Mouse (Mus musculus) lung, embryonic 14.5 days (tissue): ENCODE measurements around the gene Zc3h12d. TPM values are rescaled to one million over a fixed set of nuclear protein-coding genes. Genes with fewer than 3 reads are reported as not detected.

ENCODE experiments used
- ATAC-seq: fragments of 200-750 bp; cut with Nextera tagmentation; 2 replicates; pipeline ENCODE4 v1.8.0; 2017; ENCODE audit warnings: mild to moderate bottlenecking, moderate TSS enrichment, moderate library complexity; ENCODE audit not compliant: insufficient read depth
- DNase-seq: peaks from one replicate; pipeline ENCODE4 v3.0.0-alpha.2; 2015
- H3K27ac ChIP-seq: fragments of 300-500 bp; sonication (generic); 2 replicates; pipeline ENCODE4 v1.5.1; 2014; ENCODE audit warnings: low read depth, mild to moderate bottlenecking, moderate library complexity
- H3K27me3 ChIP-seq: fragments of 300-500 bp; sonication (generic); 2 replicates; pipeline ENCODE4 v1.6.1; 2014; ENCODE audit warnings: low read length, control low read depth; ENCODE audit not compliant: insufficient read depth
- H3K36me3 ChIP-seq: fragments of 300-500 bp; sonication (generic); 2 replicates; pipeline ENCODE4 v1.6.1; 2014; ENCODE audit warnings: control low read depth; ENCODE audit not compliant: insufficient read depth
- H3K4me1 ChIP-seq: fragments of 300-500 bp; sonication (generic); 2 replicates; pipeline ENCODE4 v1.6.1; 2014; ENCODE audit warnings: antibody characterized with exemption, control low read depth; ENCODE audit not compliant: insufficient read depth
- H3K4me2 ChIP-seq: fragments of 300-500 bp; sonication (generic); 2 replicates; pipeline ENCODE4 v1.6.1; 2014; ENCODE audit warnings: mild to moderate bottlenecking
- H3K4me3 ChIP-seq: fragments of 300-500 bp; sonication (generic); 2 replicates; pipeline ENCODE4 v1.5.1; 2014; ENCODE audit warnings: low read depth, low read length
- H3K9ac ChIP-seq: fragments of 300-500 bp; sonication (generic); 2 replicates; pipeline ENCODE4 v1.6.1; 2014
- H3K9me3 ChIP-seq: fragments of 300-500 bp; sonication (generic); 2 replicates; pipeline ENCODE4 v1.6.1; 2016; ENCODE audit warnings: low read depth, low read length, control low read depth
- CTCF ChIP-seq: IDR thresholded peaks from 2 replicates; pipeline ENCODE4 v1.5.1; 2016; ENCODE audit warnings: antibody characterized with exemption, low read depth
- WGBS: fragments of 180-500 bp; shearing (Covaris S2); extraction: QIAGEN DNeasy Blood & Tissue Kit; methylation state at CpG from one replicate; pipeline ENCODE4 v1.1.7; 2014; 5-methylcytosine and 5-hydroxymethylcytosine counted together
- polyA plus RNA-seq: library from polyadenylated mRNA; unstranded; fragments of >200 nt; fragmentation: Nextera tagmentation; extraction: Ambion mirVana; gene quantifications from 2 replicates; pipeline ENCODE4 v1.2.1, GENCODE M21; 2014

Gene Zc3h12d
- polyA plus RNA-seq, 1 experiment from 2014 or later = 0.18 TPM

- WGBS = 88% methylated on average over 4 of the region's 4 CpGs
- H3K4me3 ChIP-seq = no peak overlapping the region
- H3K4me1 ChIP-seq = no peaks in the 10 kb centered on the region
- DNase-seq (no peak), ATAC-seq (no peak)
- H3K27ac ChIP-seq = no peak overlapping the region
- no peak overlapping the region for H3K4me2 ChIP-seq
- no peaks in the 10 kb centered on the region for H3K27me3 ChIP-seq
- TF ChIP-seq CTCF = no peak
- H3K36me3 ChIP-seq = peaks cover 26% of the 10 kb centered on the region; the same call in 1 of the 2 replicates
- no peak overlapping the region for H3K9ac ChIP-seq
- H3K9me3 ChIP-seq = no peaks in the 10 kb centered on the region
Measured at GRCm38 (mm10) chr10:7825281-7825665, 7.0 kb upstream of the Zc3h12d start.

- ATAC-seq (no peak), DNase-seq (no peak)
- no peaks in the 10 kb centered on the region for H3K27me3 ChIP-seq
- 92% methylated on average over 9 of the region's 9 CpGs for WGBS
- no peak overlapping the region for H3K27ac ChIP-seq
- H3K4me2 ChIP-seq = no peak overlapping the region
- H3K9ac ChIP-seq = no peak overlapping the region
- no peaks in the 10 kb centered on the region for H3K4me1 ChIP-seq
- H3K36me3 ChIP-seq = peaks cover 22% of the 10 kb centered on the region; the same call in 1 of the 2 replicates
- TF ChIP-seq CTCF = no peak
- no peaks in the 10 kb centered on the region for H3K9me3 ChIP-seq
- H3K4me3 ChIP-seq = no peak overlapping the region
Measured at GRCm38 (mm10) chr10:7826106-7826505, 6.2 kb upstream of the Zc3h12d start.

- ATAC-seq = no peak
- H3K4me3 ChIP-seq = no peak overlapping the region
- no peak for TF ChIP-seq CTCF
Measured at GRCm38 (mm10) chr10:7833377-7834165, 1.3 kb downstream of the Zc3h12d start.

GRCm38 (mm10) chr10:7834671-7835225 is 2.5 kb downstream of the Zc3h12d start:
- no peaks in the 10 kb centered on the region for H3K36me3 ChIP-seq
- no peak overlapping the region for H3K27ac ChIP-seq
- WGBS = 48% methylated on average over 10 of the region's 10 CpGs
- H3K27me3 ChIP-seq = no peaks in the 10 kb centered on the region
- no peak for DNase-seq
- H3K4me2 ChIP-seq = no peak overlapping the region
- no peak overlapping the region for H3K9ac ChIP-seq
- H3K4me3 ChIP-seq = no peak overlapping the region
- TF ChIP-seq CTCF = no peak
- ATAC-seq = no peak
- H3K9me3 ChIP-seq = no peaks in the 10 kb centered on the region
- H3K4me1 ChIP-seq = peaks cover 7% of the 10 kb centered on the region; the same call in 1 of the 2 replicates

More at GRCm38 (mm10) chr10:7833377-7834165, 1.3 kb downstream of the Zc3h12d start:
- WGBS = 77% methylated on average over 9 of the region's 9 CpGs
- no peak overlapping the region for H3K9ac ChIP-seq
- no peaks in the 10 kb centered on the region for H3K27me3 ChIP-seq
- no peaks in the 10 kb centered on the region for H3K9me3 ChIP-seq
- H3K36me3 ChIP-seq = no peaks in the 10 kb centered on the region
- no peak overlapping the region for H3K27ac ChIP-seq
- H3K4me1 ChIP-seq = peaks cover 7% of the 10 kb centered on the region; the same call in 1 of the 2 replicates
- no peak for DNase-seq
- no peak overlapping the region for H3K4me2 ChIP-seq

GRCm38 (mm10) chr10:7836902-7837301 is 4.6 kb downstream of the Zc3h12d start:
- Histone ChIP-seq H3K27ac (no peak overlapping the region), H3K4me1 (peaks cover 11% of the 10 kb centered on the region), H3K9me3 (no peaks in the 10 kb centered on the region), H3K4me3 (no peak overlapping the region), H3K36me3 (no peaks in the 10 kb centered on the region), H3K27me3 (no peaks in the 10 kb centered on the region), H3K9ac (no peak overlapping the region), H3K4me2 (no peak overlapping the region)
- no peak for ATAC-seq
- TF ChIP-seq CTCF = peak; percentile 19; the same call in 1 of the 2 replicates
- WGBS = 65% methylated on average over 2 of the region's 2 CpGs
- no peak for DNase-seq

GRCm38 (mm10) chr10:7837446-7837845 is 5.2 kb downstream of the Zc3h12d start:
- Histone ChIP-seq H3K27me3 (no peaks in the 10 kb centered on the region), H3K27ac (no peak overlapping the region), H3K9me3 (no peaks in the 10 kb centered on the region), H3K4me1 (peaks cover 6% of the 10 kb centered on the region), H3K4me3 (no peak overlapping the region), H3K9ac (no peak overlapping the region), H3K36me3 (no peaks in the 10 kb centered on the region), H3K4me2 (no peak overlapping the region)
- 89% methylated on average over 8 of the region's 8 CpGs for WGBS
- ATAC-seq = no peak
- no peak for DNase-seq
- TF ChIP-seq CTCF = no peak

- Histone ChIP-seq H3K4me2 (no peak overlapping the region), H3K9me3 (no peaks in the 10 kb centered on the region), H3K4me1 (peaks cover 6% of the 10 kb centered on the region; the same call in 1 of the 2 replicates), H3K4me3 (no peak overlapping the region), H3K36me3 (no peaks in the 10 kb centered on the region), H3K9ac (no peak overlapping the region), H3K27me3 (no peaks in the 10 kb centered on the region), H3K27ac (no peak overlapping the region)
- 74% methylated on average over 8 of the region's 8 CpGs for WGBS
- TF ChIP-seq CTCF = no peak
- ATAC-seq (no peak), DNase-seq (no peak)
Measured at GRCm38 (mm10) chr10:7838036-7838435, 5.8 kb downstream of the Zc3h12d start.
